Mouse (Mus musculus): ENCODE data around the gene Zfp445. TPM values are rescaled to one million over a fixed set of nuclear protein-coding genes. Genes with fewer than 3 reads are reported as not detected.
A peak's percentile ranks its signal among the peaks of the same experiment; 100 is the strongest.

Gene Zfp445
- 32.7 and 32.9 TPM in 2 replicates for polyA plus RNA-seq (2016; fragmentation: Nextera tagmentation; extraction: Ambion mirVana)

GRCm38 (mm10) chr9:122865697-122866166, at the start of gene Zfp445:
Gene Zfp445, minus strand, starts transcription at chr9:122866006.
- peak within 1 kb of the TSS; percentile 73 for H3K4me3 ChIP-seq
- peak within 1 kb of the TSS; percentile 77 for H3K4me2 ChIP-seq
- H3K27me3 ChIP-seq (replicated peaks), result 0 out of 2 replicates have a peak, but pooled peaks cover 6% of the 10 kb centered on the region
- peak within 1 kb of the TSS; percentile 74 for H3K27ac ChIP-seq
- ATAC-seq, result peak; percentile 93
- peaks cover 27% of the 10 kb centered on the region for H3K36me3 ChIP-seq
- peak within 1 kb of the TSS; percentile 82 for H3K9ac ChIP-seq
- peaks cover 23% of the 10 kb centered on the region for H3K9me3 ChIP-seq (replicated peaks)
- WGBS (ENCODE audit: insufficient replicate concordance), result under 1% methylated on average over 34 of the region's 34 CpGs
- H3K4me1 ChIP-seq, result peaks cover 25% of the 10 kb centered on the region

- no peaks in the 10 kb centered on the region for H3K9me3 ChIP-seq (replicated peaks)
- no peaks in the 10 kb centered on the region for H3K36me3 ChIP-seq
- H3K27ac ChIP-seq, result no peak overlapping the region
- H3K4me2 ChIP-seq, result peak overlapping the region; percentile 60
- no peak for ATAC-seq
- H3K4me3 ChIP-seq, result peak overlapping the region; percentile 45
- 20% methylated on average over 32 of the region's 32 CpGs for WGBS (ENCODE audit: insufficient replicate concordance)
- H3K9ac ChIP-seq, result no peak overlapping the region
- no peaks in the 10 kb centered on the region; the same call in 1 of the 2 replicates for H3K4me1 ChIP-seq
- H3K27me3 ChIP-seq (replicated peaks), result peaks cover 8% of the 10 kb centered on the region
Observed at GRCm38 (mm10) chr9:122902717-122903535, 37.1 kb upstream of the Zfp445 start.

- H3K9ac ChIP-seq, result no peak overlapping the region
- H3K9me3 ChIP-seq (replicated peaks), result 0 out of 2 replicates have a peak, but pooled peaks cover under 1% of the 10 kb centered on the region
- H3K36me3 ChIP-seq, result peaks cover under 1% of the 10 kb centered on the region; the same call in 1 of the 2 replicates
- no peaks in the 10 kb centered on the region; the same call in 1 of the 2 replicates for H3K4me1 ChIP-seq
- H3K4me2 ChIP-seq, result no peak overlapping the region
- no peak for ATAC-seq
- no peak overlapping the region for H3K4me3 ChIP-seq
- WGBS (ENCODE audit: insufficient replicate concordance), result 71% methylated on average over 2 of the region's 2 CpGs
- H3K27ac ChIP-seq, result no peak overlapping the region
- peaks cover 8% of the 10 kb centered on the region for H3K27me3 ChIP-seq (replicated peaks)
Observed at GRCm38 (mm10) chr9:122901047-122901446, 35.2 kb upstream of the Zfp445 start.

GRCm38 (mm10) chr9:122886372-122887179, 20.8 kb upstream of the Zfp445 start:
- Histone ChIP-seq H3K4me3 (peak overlapping the region; percentile 73), H3K9ac (peak overlapping the region; percentile 73), H3K4me2 (peak overlapping the region; percentile 88), H3K9me3 (replicated peaks) (no peaks in the 10 kb centered on the region), H3K27me3 (replicated peaks) (peaks cover 11% of the 10 kb centered on the region; the same call in 1 of the 2 replicates), H3K27ac (no peak overlapping the region), H3K36me3 (no peaks in the 10 kb centered on the region), H3K4me1 (peaks cover 8% of the 10 kb centered on the region)
- peak; percentile 72 for ATAC-seq
- WGBS (ENCODE audit: insufficient replicate concordance), result 6% methylated on average over 54 of the region's 54 CpGs

- no peak within 1 kb of the TSS for H3K9ac ChIP-seq
- H3K27ac ChIP-seq, result no peak within 1 kb of the TSS
- peaks cover 8% of the 10 kb centered on the region for H3K4me1 ChIP-seq
- H3K4me2 ChIP-seq, result peak within 1 kb of the TSS; percentile 88
- ATAC-seq, result no peak
- no peaks in the 10 kb centered on the region for H3K36me3 ChIP-seq
- WGBS (ENCODE audit: insufficient replicate concordance), result 67% methylated on average over 3 of the region's 3 CpGs
- H3K9me3 ChIP-seq (replicated peaks), result no peaks in the 10 kb centered on the region
- peaks cover 11% of the 10 kb centered on the region; the same call in 1 of the 2 replicates for H3K27me3 ChIP-seq (replicated peaks)
- peak within 1 kb of the TSS; percentile 73 for H3K4me3 ChIP-seq
Observed at GRCm38 (mm10) chr9:122885385-122885784, 19.6 kb upstream of the Zfp445 start, which contains the start of gene Zkscan7. Gene Zkscan7, plus strand, starts transcription at chr9:122885685.

- 82% methylated on average over 2 of the region's 2 CpGs for WGBS (ENCODE audit: insufficient replicate concordance)
- H3K4me1 ChIP-seq, result no peaks in the 10 kb centered on the region
- no peak for ATAC-seq
Observed at GRCm38 (mm10) chr9:122875145-122875544, 9.3 kb upstream of the Zfp445 start.

GRCm38 (mm10) chr9:122874653-122875052, 8.8 kb upstream of the Zfp445 start:
- 59% methylated on average over 1 of the region's 1 CpGs for WGBS (ENCODE audit: insufficient replicate concordance)
- no peak for ATAC-seq
- Histone ChIP-seq H3K36me3 (no peaks in the 10 kb centered on the region), H3K4me2 (no peak overlapping the region), H3K4me1 (no peaks in the 10 kb centered on the region), H3K4me3 (no peak overlapping the region), H3K27me3 (replicated peaks) (0 out of 2 replicates have a peak, but pooled peaks cover 2% of the 10 kb centered on the region), H3K9me3 (replicated peaks) (no peaks in the 10 kb centered on the region), H3K27ac (no peak overlapping the region), H3K9ac (no peak overlapping the region)

More at GRCm38 (mm10) chr9:122875145-122875544, 9.3 kb upstream of the Zfp445 start:
- H3K4me2 ChIP-seq, result no peak overlapping the region
- H3K27me3 ChIP-seq (replicated peaks), result no peaks in the 10 kb centered on the region
- no peaks in the 10 kb centered on the region for H3K36me3 ChIP-seq
- H3K27ac ChIP-seq, result no peak overlapping the region
- no peak overlapping the region for H3K4me3 ChIP-seq
- no peak overlapping the region for H3K9ac ChIP-seq
- H3K9me3 ChIP-seq (replicated peaks), result no peaks in the 10 kb centered on the region

- ATAC-seq, result no peak
- no peak overlapping the region for H3K27ac ChIP-seq
- no peaks in the 10 kb centered on the region for H3K4me1 ChIP-seq
- no peak overlapping the region for H3K4me2 ChIP-seq
- no peak overlapping the region for H3K4me3 ChIP-seq
- H3K36me3 ChIP-seq, result no peaks in the 10 kb centered on the region
- 0 out of 2 replicates have a peak, but pooled peaks cover 6% of the 10 kb centered on the region for H3K27me3 ChIP-seq (replicated peaks)
- WGBS (ENCODE audit: insufficient replicate concordance), result 57% methylated on average over 4 of the region's 4 CpGs
- H3K9me3 ChIP-seq (replicated peaks), result no peaks in the 10 kb centered on the region
- no peak overlapping the region for H3K9ac ChIP-seq
Observed at GRCm38 (mm10) chr9:122872595-122872994, 6.8 kb upstream of the Zfp445 start.

- peak; percentile 3 for ATAC-seq
- 72% methylated on average over 4 of the region's 4 CpGs for WGBS (ENCODE audit: insufficient replicate concordance)
- H3K4me3 ChIP-seq, result peak overlapping the region; percentile 73
Observed at GRCm38 (mm10) chr9:122866192-122866591, 386 bp upstream of the Zfp445 start.

GRCm38 (mm10) chr9:122864848-122865247, 958 bp downstream of the Zfp445 start:
- H3K4me2 ChIP-seq, result peak overlapping the region; percentile 77
- 41% methylated on average over 3 of the region's 3 CpGs for WGBS (ENCODE audit: insufficient replicate concordance)

More at GRCm38 (mm10) chr9:122866192-122866591, 386 bp upstream of the Zfp445 start:
- Histone ChIP-seq H3K9ac (peak overlapping the region; percentile 82), H3K9me3 (replicated peaks) (peaks cover 18% of the 10 kb centered on the region), H3K4me1 (peaks cover 25% of the 10 kb centered on the region), H3K4me2 (peak overlapping the region; percentile 77), H3K36me3 (peaks cover 22% of the 10 kb centered on the region), H3K27ac (no peak overlapping the region), H3K27me3 (replicated peaks) (0 out of 2 replicates have a peak, but pooled peaks cover 6% of the 10 kb centered on the region)

GRCm38 (mm10) chr9:122863731-122864130, 2.1 kb downstream of the Zfp445 start:
- peak overlapping the region; percentile 77 for H3K4me2 ChIP-seq
- H3K4me3 ChIP-seq, result no peak overlapping the region
- 69% methylated on average over 2 of the region's 2 CpGs for WGBS (ENCODE audit: insufficient replicate concordance)

More at GRCm38 (mm10) chr9:122864848-122865247, 958 bp downstream of the Zfp445 start:
- Histone ChIP-seq H3K27ac (no peak overlapping the region), H3K4me1 (peaks cover 25% of the 10 kb centered on the region), H3K9ac (peak overlapping the region; percentile 82), H3K9me3 (replicated peaks) (peaks cover 32% of the 10 kb centered on the region), H3K27me3 (replicated peaks) (0 out of 2 replicates have a peak, but pooled peaks cover 5% of the 10 kb centered on the region), H3K4me3 (peak overlapping the region; percentile 73), H3K36me3 (peaks cover 35% of the 10 kb centered on the region)
- ATAC-seq, result no peak

More at GRCm38 (mm10) chr9:122863731-122864130, 2.1 kb downstream of the Zfp445 start:
- H3K9ac ChIP-seq, result 0 out of 2 replicates have a peak overlapping the region, but pooled peaks have one; percentile 82
- peaks cover 42% of the 10 kb centered on the region for H3K9me3 ChIP-seq (replicated peaks)
- H3K27ac ChIP-seq, result no peak overlapping the region
- H3K4me1 ChIP-seq, result peaks cover 25% of the 10 kb centered on the region
- H3K27me3 ChIP-seq (replicated peaks), result no peaks in the 10 kb centered on the region
- ATAC-seq, result no peak
- H3K36me3 ChIP-seq, result peaks cover 47% of the 10 kb centered on the region
